Comparison of ENCODE assay signal across 16 mouse cellular contexts in genomic region chr4:95388556-95388955, GRCm38 (mm10).
DNase-seq lines count a peak whose midpoint lies in the region; ATAC-seq and TF ChIP-seq lines count a peak whose summit lies in the region.
"Had no signal": no experiment of that assay in that cellular context is flagged by ENCODE, and none has a peak within 500 bp of the region (broad histone marks: within the 10 kb centered on the region; RNA-seq: fewer than 3 reads in every experiment).

No protein-coding gene starts in this region.

- H3K4me1 ChIP-seq in heart, embryonic 11.5 days (ENCODE audit: control insufficient read depth, insufficient read depth, low read length) = peaks cover 18% of the 10 kb centered on the region
- peaks cover 11% of the 10 kb centered on the region for H3K4me1 ChIP-seq in embryonic fibroblast, embryonic 13.5 days (ENCODE audit: control insufficient read depth, insufficient read depth, low read length)
- peaks cover 6% of the 10 kb centered on the region for H3K4me1 ChIP-seq in midbrain, embryonic 10.5 days
- H3K4me1 ChIP-seq: hindbrain, embryonic 13.5 days had no signal

- no peaks in the 10 kb centered on the region for H3K9me3 ChIP-seq in heart, embryonic 11.5 days (replicated peaks; ENCODE audit: control insufficient read depth, low read length)
- H3K9me3 ChIP-seq in midbrain, embryonic 10.5 days (replicated peaks) = no peaks in the 10 kb centered on the region
- H3K9me3 ChIP-seq: heart, embryonic 13.5 days; hindbrain, embryonic 13.5 days; liver, embryonic 13.5 days had no signal

- no peak overlapping the region for H3K27ac ChIP-seq in heart, embryonic 11.5 days (ENCODE audit: low read depth, low read length)
- H3K27ac ChIP-seq in embryonic fibroblast, embryonic 13.5 days (ENCODE audit: insufficient read depth, low read length) = peak overlapping the region; percentile 83; the same call in 1 of the 2 replicates
- H3K27ac ChIP-seq in midbrain, embryonic 10.5 days (replicated peaks) = no peak overlapping the region
- H3K27ac ChIP-seq: heart, embryonic 13.5 days; hindbrain, embryonic 13.5 days; liver, embryonic 13.5 days had no signal

- H3K27me3 ChIP-seq in heart, embryonic 11.5 days (ENCODE audit: control insufficient read depth, insufficient read depth, low read length) = no peaks in the 10 kb centered on the region
- H3K27me3 ChIP-seq in midbrain, embryonic 10.5 days (ENCODE audit: low read depth, poor library complexity, severe bottlenecking) = no peaks in the 10 kb centered on the region
- H3K27me3 ChIP-seq: heart, embryonic 13.5 days; hindbrain, embryonic 13.5 days; liver, embryonic 13.5 days had no signal

- no peak overlapping the region for H3K9ac ChIP-seq in heart, embryonic 11.5 days (ENCODE audit: low read depth, low read length)
- H3K9ac ChIP-seq: heart, embryonic 13.5 days; hindbrain, embryonic 13.5 days; liver, embryonic 13.5 days had no signal

- no peaks in the 10 kb centered on the region for H3K36me3 ChIP-seq in heart, embryonic 11.5 days (ENCODE audit: control insufficient read depth, insufficient read depth, low read length)
- no peaks in the 10 kb centered on the region for H3K36me3 ChIP-seq in midbrain, embryonic 10.5 days
- H3K36me3 ChIP-seq: heart, embryonic 13.5 days; hindbrain, embryonic 13.5 days; liver, embryonic 13.5 days had no signal

- TF ChIP-seq CTCF in embryonic fibroblast, embryonic 13.5 days (IDR thresholded peaks at IDR 0.05; ENCODE audit: borderline replicate concordance, insufficient read depth, low read length) = no peak

- H3K4me2 ChIP-seq in heart, embryonic 11.5 days = no peak overlapping the region
- H3K4me2 ChIP-seq: heart, embryonic 13.5 days; hindbrain, embryonic 13.5 days; liver, embryonic 13.5 days had no signal

- ATAC-seq in heart, embryonic 11.5 days (replicated peaks; ENCODE audit: insufficient number of reproducible peaks, low FRiP score, low TSS enrichment) = no peak
- ATAC-seq: intestine, embryonic 16.5 days; midbrain, embryonic 16.5 days had no signal

- no peak overlapping the region for H3K4me3 ChIP-seq in heart, embryonic 11.5 days (ENCODE audit: low read depth, low read length)
- no peak overlapping the region for H3K4me3 ChIP-seq in embryonic fibroblast, embryonic 13.5 days (ENCODE audit: insufficient read depth, low read length)
- no peak overlapping the region for H3K4me3 ChIP-seq in midbrain, embryonic 10.5 days
- H3K4me3 ChIP-seq: heart, embryonic 13.5 days; hindbrain, embryonic 13.5 days; liver, embryonic 13.5 days had no signal

- DNase-seq in heart, adult 8-10 months (ENCODE audit: low spot score) = peak; percentile 48
- DNase-seq in NIH3T3 (ENCODE audit: low read depth) = peak; percentile 72
- peak; percentile 53 for DNase-seq in lung, postnatal 25 days (ENCODE audit: low spot score)
- no peak for DNase-seq in left cerebral cortex, adult 8-10 months (ENCODE audit: low spot score in 2 of 2)
- no peak for DNase-seq in thymus, postnatal 10 days (ENCODE audit: low spot score in 2 of 2)
- no peak for DNase-seq in midbrain, embryonic 10.5 days (ENCODE audit: low spot score)
- DNase-seq: adrenal gland, postnatal 10 days; cerebellum, adult 9-11 months; layer of hippocampus, postnatal 36 days; liver, embryonic 13.5 days had no signal

- TF ChIP-seq POLR2A in embryonic fibroblast, embryonic 13.5 days (IDR thresholded peaks at IDR 0.05; ENCODE audit: low read depth, low read length) = no peak

- WGBS in heart, embryonic 11.5 days (ENCODE audit: insufficient replicate concordance) = 33% methylated on average over 3 of the region's 3 CpGs
- 70% methylated on average over 3 of the region's 3 CpGs for WGBS in midbrain, embryonic 10.5 days

Comparison
In these comparisons a context has a peak if more than half of its experiments do, and no peak if none do; other contexts are left out.
1. DNase-seq: peak in heart, adult 8-10 months (single experiment), NIH3T3 (single experiment) and lung, postnatal 25 days (single experiment); none in left cerebral cortex, adult 8-10 months (0 of 2), thymus, postnatal 10 days (0 of 2) and midbrain, embryonic 10.5 days (single experiment).